Mouse (Mus musculus): ENCODE measurements around the gene Stpg3.

GRCm38 (mm10) chr2:25258887-25259286, 44.5 kb upstream of the Stpg3 start:
- TF ChIP-seq EP300 (IDR thresholded peaks at IDR 0.05; ENCODE audit: low read depth) (no peak), CTCF (IDR thresholded peaks at IDR 0.05; ENCODE audit: low read depth) (peak; percentile 71)

Measured in liver, postnatal 0 days (tissue).